Mouse (Mus musculus): ENCODE data around the gene Ptprn2. TPM values are rescaled to one million over a fixed set of nuclear protein-coding genes. Genes with fewer than 3 reads are reported as not detected.

The Ptprn2 gene
- total RNA-seq, 1 experiment from 2014 or later, result 0.12 TPM

GRCm38 (mm10) chr12:117158950-117159668, 673.6 kb downstream of the Ptprn2 start:
- no peak for ATAC-seq (ENCODE audit: extremely low read depth, insufficient number of reproducible peaks, low FRiP score, poor library complexity, severe bottlenecking)

GRCm38 (mm10) chr12:117159669-117160210, 674.2 kb downstream of the Ptprn2 start:
- ATAC-seq (ENCODE audit: extremely low read depth, insufficient number of reproducible peaks, low FRiP score, poor library complexity, severe bottlenecking), result no peak

- no peak for ATAC-seq (ENCODE audit: extremely low read depth, insufficient number of reproducible peaks, low FRiP score, poor library complexity, severe bottlenecking)
Measured at GRCm38 (mm10) chr12:117160211-117160891, 674.8 kb downstream of the Ptprn2 start.

- no peak for ATAC-seq (ENCODE audit: extremely low read depth, insufficient number of reproducible peaks, low FRiP score, poor library complexity, severe bottlenecking)
Measured at GRCm38 (mm10) chr12:117162180-117162579, 676.7 kb downstream of the Ptprn2 start.

GRCm38 (mm10) chr12:117163789-117164188, 678.3 kb downstream of the Ptprn2 start:
- no peak for ATAC-seq (ENCODE audit: extremely low read depth, insufficient number of reproducible peaks, low FRiP score, poor library complexity, severe bottlenecking)

- no peak for ATAC-seq (ENCODE audit: extremely low read depth, insufficient number of reproducible peaks, low FRiP score, poor library complexity, severe bottlenecking)
Measured at GRCm38 (mm10) chr12:117166266-117166665, 680.7 kb downstream of the Ptprn2 start.

- ATAC-seq (ENCODE audit: extremely low read depth, insufficient number of reproducible peaks, low FRiP score, poor library complexity, severe bottlenecking), result no peak
Measured at GRCm38 (mm10) chr12:117169670-117170069, 684.1 kb downstream of the Ptprn2 start.

GRCm38 (mm10) chr12:117172529-117172884, 687.0 kb downstream of the Ptprn2 start:
- no peak for ATAC-seq (ENCODE audit: extremely low read depth, insufficient number of reproducible peaks, low FRiP score, poor library complexity, severe bottlenecking)

GRCm38 (mm10) chr12:117172885-117173529, 687.5 kb downstream of the Ptprn2 start:
- no peak for ATAC-seq (ENCODE audit: extremely low read depth, insufficient number of reproducible peaks, low FRiP score, poor library complexity, severe bottlenecking)

- no peak for ATAC-seq (ENCODE audit: extremely low read depth, insufficient number of reproducible peaks, low FRiP score, poor library complexity, severe bottlenecking)
Measured at GRCm38 (mm10) chr12:117174189-117174588, 688.7 kb downstream of the Ptprn2 start.

GRCm38 (mm10) chr12:117175072-117175681, 689.7 kb downstream of the Ptprn2 start:
- ATAC-seq (ENCODE audit: extremely low read depth, insufficient number of reproducible peaks, low FRiP score, poor library complexity, severe bottlenecking), result no peak

- ATAC-seq (ENCODE audit: extremely low read depth, insufficient number of reproducible peaks, low FRiP score, poor library complexity, severe bottlenecking), result no peak
Measured at GRCm38 (mm10) chr12:117176259-117176823, 690.8 kb downstream of the Ptprn2 start.

- ATAC-seq (ENCODE audit: extremely low read depth, insufficient number of reproducible peaks, low FRiP score, poor library complexity, severe bottlenecking), result no peak
Measured at GRCm38 (mm10) chr12:117187167-117187566, 701.6 kb downstream of the Ptprn2 start.

- ATAC-seq (ENCODE audit: extremely low read depth, insufficient number of reproducible peaks, low FRiP score, poor library complexity, severe bottlenecking), result no peak
Measured at GRCm38 (mm10) chr12:117192001-117192400, 706.5 kb downstream of the Ptprn2 start.

GRCm38 (mm10) chr12:117196721-117197425, 711.4 kb downstream of the Ptprn2 start:
- ATAC-seq (ENCODE audit: extremely low read depth, insufficient number of reproducible peaks, low FRiP score, poor library complexity, severe bottlenecking), result no peak

- ATAC-seq (ENCODE audit: extremely low read depth, insufficient number of reproducible peaks, low FRiP score, poor library complexity, severe bottlenecking), result no peak
Measured at GRCm38 (mm10) chr12:117198093-117198492, 712.6 kb downstream of the Ptprn2 start.

- ATAC-seq (ENCODE audit: extremely low read depth, insufficient number of reproducible peaks, low FRiP score, poor library complexity, severe bottlenecking), result no peak
Measured at GRCm38 (mm10) chr12:117200117-117200516, 714.6 kb downstream of the Ptprn2 start.

- ATAC-seq (ENCODE audit: extremely low read depth, insufficient number of reproducible peaks, low FRiP score, poor library complexity, severe bottlenecking), result no peak
Measured at GRCm38 (mm10) chr12:117200590-117200989, 715.1 kb downstream of the Ptprn2 start.

Measured in neutrophil, adult 5-6 weeks (primary cell).